Mouse (Mus musculus): Measurements from ENCODE around the gene Gpr179.

DNA sequence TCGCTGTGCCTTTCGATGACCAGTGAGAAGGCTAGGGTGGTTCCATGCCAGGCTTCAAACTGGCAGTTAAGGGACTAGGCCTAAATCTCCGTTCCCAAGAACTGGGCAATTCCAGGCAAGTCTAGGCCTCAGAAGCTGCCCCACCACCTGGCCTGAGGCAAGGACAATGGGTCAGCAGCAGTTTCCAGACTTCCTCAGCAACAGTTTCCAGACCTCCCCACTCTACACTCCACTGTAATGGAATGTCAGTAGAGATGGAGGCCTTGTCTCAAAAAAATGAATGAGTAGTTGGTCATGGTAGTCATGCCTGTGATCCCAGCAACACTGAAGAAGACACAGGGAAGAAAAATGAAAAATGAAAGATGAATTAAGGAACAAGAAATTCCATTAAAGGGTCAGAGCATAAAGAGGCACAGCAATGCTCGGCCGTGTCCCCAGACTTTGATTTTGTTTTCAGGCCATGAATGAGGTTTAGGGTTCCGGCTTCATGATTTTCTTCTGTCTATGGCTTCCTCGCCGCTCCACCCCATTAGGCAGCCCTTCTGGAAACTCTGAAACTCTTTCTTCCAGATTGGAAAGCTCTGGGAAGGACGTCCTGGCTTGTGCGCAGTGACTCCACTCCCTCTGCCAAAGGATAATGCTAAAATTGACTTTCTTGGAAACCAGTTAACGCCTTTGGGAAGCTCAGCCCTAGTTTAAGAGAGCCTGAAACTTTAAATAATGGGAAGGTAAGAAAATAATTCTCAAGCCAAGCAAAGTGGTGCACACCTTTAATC is 44.4 kb downstream of the Gpr179 start:
- TF ChIP-seq POLR2A (IDR thresholded peaks at IDR 0.05; ENCODE audit: borderline replicate concordance, insufficient read depth, low read length) (no peak), CTCF (IDR thresholded peaks at IDR 0.05; ENCODE audit: borderline replicate concordance, insufficient read depth, low read depth, low read length) (no peak)
